Mouse (Mus musculus) liver, embryonic 11.5 days (tissue): ENCODE measurements around the gene Smyd2. TPM values are rescaled to one million over a fixed set of nuclear protein-coding genes. Genes with fewer than 3 reads are reported as not detected.

Experiments
- ATAC-seq: fragments of 200-750 bp; cut with Nextera tagmentation; replicated peaks from 2 replicates; pipeline ENCODE4 v1.8.0; 2017; ENCODE audit warnings: moderate number of reproducible peaks, mild to moderate bottlenecking, moderate TSS enrichment, moderate library complexity; ENCODE audit not compliant: low FRiP score
- DNase-seq: peaks from one replicate; pipeline ENCODE4 v3.0.0-alpha.2; 2017; ENCODE audit warnings: low spot score
- H3K27ac ChIP-seq: fragments of 300-500 bp; sonication (generic); 2 replicates; pipeline ENCODE4 v1.5.1; 2014; ENCODE audit warnings: mild to moderate bottlenecking, low read depth, low read length, control low read depth
- H3K27me3 ChIP-seq: fragments of 300-500 bp; sonication (generic); replicated peaks from 2 replicates; pipeline ENCODE4 v1.6.1; 2014; ENCODE audit warnings: low read length, mixed read lengths; ENCODE audit not compliant: control insufficient read depth, insufficient read depth
- H3K36me3 ChIP-seq: fragments of 300-500 bp; sonication (generic); 2 replicates; pipeline ENCODE4 v1.6.1; 2014; ENCODE audit warnings: mild to moderate bottlenecking, low read length, moderate library complexity, mixed read lengths; ENCODE audit not compliant: control insufficient read depth, insufficient read depth
- H3K4me1 ChIP-seq: fragments of 300-500 bp; sonication (generic); replicated peaks from 2 replicates; pipeline ENCODE4 v1.6.1; 2014; ENCODE audit warnings: low read length, mixed read lengths; ENCODE audit not compliant: control insufficient read depth, insufficient read depth
- H3K4me2 ChIP-seq: fragments of 300-500 bp; sonication (generic); 2 replicates; pipeline ENCODE4 v1.6.1; 2014; ENCODE audit warnings: mild to moderate bottlenecking, control low read depth, moderate library complexity
- H3K4me3 ChIP-seq: fragments of 300-500 bp; sonication (generic); 2 replicates; pipeline ENCODE4 v1.5.1; 2014; ENCODE audit warnings: low read depth, low read length, control low read depth
- H3K9ac ChIP-seq: fragments of 300-500 bp; sonication (generic); 2 replicates; pipeline ENCODE4 v1.6.1; 2014; ENCODE audit warnings: low read depth, low read length, control low read depth
- H3K9me3 ChIP-seq: fragments of 300-500 bp; sonication (generic); 2 replicates; pipeline ENCODE4 v1.6.1; 2016; ENCODE audit warnings: low read length, inconsistent platforms, mixed read lengths; ENCODE audit not compliant: control insufficient read depth
- WGBS: fragments of 180-500 bp; shearing (Covaris S2); extraction: QIAGEN DNeasy Blood & Tissue Kit; methylation state at CpG from one replicate; pipeline ENCODE4 v1.1.7; 2014; 5-methylcytosine and 5-hydroxymethylcytosine counted together
- polyA plus RNA-seq: library from polyadenylated mRNA; unstranded; fragments of >200 nt; fragmentation: Nextera tagmentation; extraction: Ambion mirVana; gene quantifications from 2 replicates; pipeline ENCODE4 v1.2.1, GENCODE M21; 2014

The Smyd2 gene
- polyA plus RNA-seq, 1 experiment from 2014 or later = 75.7 TPM

GRCm38 (mm10) chr1:189864846-189865560 is 57.2 kb downstream of the Smyd2 start:
- Histone ChIP-seq H3K27ac (no peak overlapping the region), H3K9ac (no peak overlapping the region), H3K36me3 (no peaks in the 10 kb centered on the region; the same call in 1 of the 2 replicates), H3K4me3 (no peak overlapping the region), H3K4me2 (no peak overlapping the region), H3K4me1 (peaks cover 34% of the 10 kb centered on the region), H3K9me3 (no peaks in the 10 kb centered on the region), H3K27me3 (no peaks in the 10 kb centered on the region)
- DNase-seq = no peak
- ATAC-seq = no peak
- 78% methylated on average over 15 of the region's 15 CpGs for WGBS

GRCm38 (mm10) chr1:189864301-189864700 is 57.9 kb downstream of the Smyd2 start:
- WGBS = 72% methylated on average over 9 of the region's 9 CpGs
- no peak overlapping the region for H3K4me3 ChIP-seq
- H3K9me3 ChIP-seq = no peaks in the 10 kb centered on the region
- ATAC-seq (no peak), DNase-seq (no peak)
- H3K4me1 ChIP-seq = peaks cover 29% of the 10 kb centered on the region
- no peaks in the 10 kb centered on the region for H3K27me3 ChIP-seq
- H3K9ac ChIP-seq = no peak overlapping the region
- no peak overlapping the region for H3K27ac ChIP-seq
- H3K4me2 ChIP-seq = no peak overlapping the region
- no peaks in the 10 kb centered on the region; the same call in 1 of the 2 replicates for H3K36me3 ChIP-seq

GRCm38 (mm10) chr1:189863727-189864126 is 58.4 kb downstream of the Smyd2 start:
- Histone ChIP-seq H3K36me3 (no peaks in the 10 kb centered on the region; the same call in 1 of the 2 replicates), H3K9me3 (no peaks in the 10 kb centered on the region), H3K4me3 (no peak overlapping the region), H3K27me3 (no peaks in the 10 kb centered on the region), H3K4me1 (peaks cover 29% of the 10 kb centered on the region), H3K9ac (no peak overlapping the region), H3K4me2 (no peak overlapping the region), H3K27ac (no peak overlapping the region)
- DNase-seq = no peak
- no peak for ATAC-seq
- 91% methylated on average over 3 of the region's 3 CpGs for WGBS

- Histone ChIP-seq H3K27me3 (no peaks in the 10 kb centered on the region), H3K4me3 (no peak overlapping the region), H3K9ac (no peak overlapping the region), H3K36me3 (peaks cover 2% of the 10 kb centered on the region; the same call in 1 of the 2 replicates), H3K9me3 (no peaks in the 10 kb centered on the region), H3K27ac (no peak overlapping the region), H3K4me2 (no peak overlapping the region), H3K4me1 (peaks cover 12% of the 10 kb centered on the region)
- 70% methylated on average over 12 of the region's 12 CpGs for WGBS
- DNase-seq (no peak), ATAC-seq (no peak)
Measured at GRCm38 (mm10) chr1:189860942-189861315, 61.2 kb downstream of the Smyd2 start.

DNA sequence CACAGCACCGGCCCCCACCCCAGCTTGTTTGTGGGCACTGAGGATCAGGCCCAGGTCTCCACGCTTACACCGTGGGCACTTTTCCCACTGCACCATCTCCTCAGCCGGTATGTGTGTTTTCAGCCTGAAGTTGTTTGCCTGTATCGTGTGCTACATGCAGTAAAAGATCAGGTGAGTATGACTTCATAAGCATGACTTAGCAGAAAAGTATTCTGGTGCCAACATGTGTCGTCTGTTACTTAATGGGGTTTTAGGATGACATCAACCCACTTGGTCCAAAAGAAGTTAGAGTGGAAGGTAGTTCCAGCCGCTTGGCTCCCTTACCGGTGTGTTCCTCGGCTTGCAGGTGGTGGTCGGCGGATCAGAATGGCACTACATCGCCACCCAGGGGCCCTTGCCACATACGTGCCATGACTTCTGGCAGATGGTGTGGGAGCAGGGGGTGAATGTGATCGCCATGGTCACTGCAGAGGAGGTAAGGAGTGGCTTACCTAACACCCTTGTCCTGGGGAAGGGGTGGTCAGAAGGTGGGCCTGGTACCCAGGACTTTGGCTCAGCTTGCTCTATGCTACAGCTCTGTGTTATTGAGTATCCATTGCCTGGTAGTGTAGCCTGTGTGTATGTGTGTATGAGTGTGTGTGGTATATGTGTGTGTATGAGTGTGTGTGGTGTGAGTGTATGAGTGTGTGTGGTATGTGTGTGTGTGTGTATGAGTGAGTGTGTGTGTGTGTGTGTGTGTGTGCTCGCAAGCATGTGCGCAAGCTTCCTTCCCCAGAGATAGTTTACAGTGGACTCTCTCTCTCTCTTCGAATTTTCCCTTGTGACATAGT is 61.8 kb downstream of the Smyd2 start:
- no peak overlapping the region for H3K4me2 ChIP-seq
- no peak for DNase-seq
- H3K4me1 ChIP-seq = peaks cover 7% of the 10 kb centered on the region; the same call in 1 of the 2 replicates
- H3K36me3 ChIP-seq = peaks cover 2% of the 10 kb centered on the region; the same call in 1 of the 2 replicates
- no peaks in the 10 kb centered on the region for H3K27me3 ChIP-seq
- no peak overlapping the region for H3K9ac ChIP-seq
- ATAC-seq = 0 out of 2 replicates have a peak, but pooled peaks have one; percentile 22
- no peak overlapping the region for H3K27ac ChIP-seq
- WGBS = 84% methylated on average over 17 of the region's 17 CpGs
- no peak overlapping the region for H3K4me3 ChIP-seq
- no peaks in the 10 kb centered on the region for H3K9me3 ChIP-seq

- WGBS = 92% methylated on average over 6 of the region's 6 CpGs
- Histone ChIP-seq H3K27me3 (no peaks in the 10 kb centered on the region), H3K4me3 (no peak overlapping the region), H3K9me3 (no peaks in the 10 kb centered on the region), H3K4me2 (no peak overlapping the region), H3K36me3 (0 out of 2 replicates have a peak, but pooled peaks cover 2% of the 10 kb centered on the region), H3K9ac (no peak overlapping the region), H3K4me1 (peaks cover 10% of the 10 kb centered on the region; the same call in 1 of the 2 replicates), H3K27ac (no peak overlapping the region)
- ATAC-seq (no peak), DNase-seq (no peak)
Measured at GRCm38 (mm10) chr1:189858377-189858776, 63.8 kb downstream of the Smyd2 start.

DNA sequence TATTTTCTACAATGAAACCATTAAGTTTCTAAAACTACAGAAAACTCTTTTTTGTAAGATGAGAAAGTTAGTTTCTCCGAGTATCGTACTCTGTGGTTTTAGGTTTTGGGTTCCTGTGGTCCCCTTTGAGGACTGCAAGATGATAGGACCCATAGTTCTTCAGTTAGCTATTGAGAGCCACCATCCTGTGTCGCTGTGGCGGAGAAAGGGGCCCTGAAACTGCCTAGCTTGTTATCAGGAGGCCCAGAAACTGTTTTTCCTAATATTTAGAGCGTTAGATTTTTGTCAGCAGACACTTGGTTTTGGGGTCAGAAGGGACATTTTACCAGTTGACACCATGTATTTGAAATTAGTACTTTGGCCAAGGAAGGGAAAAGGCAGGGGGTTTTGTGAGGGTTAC is 66.4 kb downstream of the Smyd2 start:
- no peak overlapping the region for H3K9ac ChIP-seq
- H3K36me3 ChIP-seq = peaks cover 2% of the 10 kb centered on the region; the same call in 1 of the 2 replicates
- H3K4me2 ChIP-seq = peak overlapping the region; percentile 4; the same call in 1 of the 2 replicates
- no peaks in the 10 kb centered on the region for H3K27me3 ChIP-seq
- peak; percentile 77 for ATAC-seq
- peak overlapping the region; percentile 57 for H3K27ac ChIP-seq
- H3K4me1 ChIP-seq = peaks cover 7% of the 10 kb centered on the region; the same call in 1 of the 2 replicates
- no peaks in the 10 kb centered on the region for H3K9me3 ChIP-seq
- no peak overlapping the region for H3K4me3 ChIP-seq
- 62% methylated on average over 5 of the region's 5 CpGs for WGBS
- no peak for DNase-seq

GRCm38 (mm10) chr1:189854646-189855045 is 67.5 kb downstream of the Smyd2 start:
- Histone ChIP-seq H3K9ac (no peak overlapping the region), H3K4me1 (peaks cover 6% of the 10 kb centered on the region; the same call in 1 of the 2 replicates), H3K27ac (0 out of 2 replicates have a peak overlapping the region, but pooled peaks have one; percentile 28), H3K36me3 (peaks cover 7% of the 10 kb centered on the region; the same call in 1 of the 2 replicates), H3K27me3 (no peaks in the 10 kb centered on the region), H3K9me3 (no peaks in the 10 kb centered on the region), H3K4me3 (no peak overlapping the region), H3K4me2 (no peak overlapping the region)
- DNase-seq = no peak
- ATAC-seq = no peak
- 80% methylated on average over 13 of the region's 13 CpGs for WGBS
